Mouse (Mus musculus) brown adipose tissue, adult 24 weeks (tissue): ENCODE measurements around the gene Napepld. TPM values are rescaled to one million over a fixed set of nuclear protein-coding genes. Genes with fewer than 3 reads are reported as not detected.

Experiments
- H3K27ac ChIP-seq: fragments of 200-500 bp; replicated peaks from 2 replicates; pipeline ENCODE4 v1.5.1; 2012; ENCODE audit warnings: low read depth, mild to moderate bottlenecking, low read length
- H3K4me1 ChIP-seq: fragments of 200-500 bp; 2 replicates; pipeline ENCODE4 v1.6.1; 2012; ENCODE audit warnings: low read length, mixed read lengths; ENCODE audit not compliant: control insufficient read depth, insufficient read depth, insufficient read length
- H3K4me3 ChIP-seq: fragments of 200-500 bp; 2 replicates; pipeline ENCODE4 v1.5.1; 2012; ENCODE audit warnings: low read depth, mild to moderate bottlenecking, low read length, moderate library complexity; ENCODE audit not compliant: insufficient read depth
- polyA plus RNA-seq: library from polyadenylated mRNA; stranded (reverse); fragments of >200 nt; gene quantifications from 2 replicates; pipeline ENCODE4 v1.2.4, GENCODE M21; 2012; ENCODE audit not compliant: missing spikeins, insufficient read depth, insufficient read length

The Napepld gene
- polyA plus RNA-seq, 1 experiment: 12.9 TPM

DNA sequence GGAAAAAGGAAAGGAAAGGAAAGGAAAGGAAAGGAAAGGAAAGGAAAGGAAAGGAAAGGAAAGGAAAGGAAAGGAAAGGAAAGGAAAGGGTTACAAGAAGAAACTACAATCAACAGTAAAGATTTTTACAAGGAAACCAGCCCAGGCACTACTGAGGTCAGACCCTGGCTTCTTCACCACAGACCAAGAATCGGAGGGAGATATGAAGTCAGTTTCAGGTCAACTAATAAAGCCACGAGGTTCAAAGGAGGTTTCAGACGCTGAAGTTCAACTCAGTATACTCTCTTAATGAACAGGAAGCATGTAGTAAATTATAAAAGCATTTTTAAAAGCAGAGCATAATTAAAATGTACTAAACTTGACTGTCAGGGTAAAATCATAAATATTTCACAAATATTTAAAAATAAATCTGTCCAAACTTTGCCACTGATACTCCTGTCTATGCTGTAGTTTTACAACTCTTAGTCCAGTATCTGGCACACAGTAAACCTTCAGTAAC, 7.8 kb downstream of the Napepld start:
- Histone ChIP-seq H3K4me3 (no peak overlapping the region), H3K27ac (no peak overlapping the region), H3K4me1 (no peaks in the 10 kb centered on the region; the same call in 1 of the 2 replicates)

DNA sequence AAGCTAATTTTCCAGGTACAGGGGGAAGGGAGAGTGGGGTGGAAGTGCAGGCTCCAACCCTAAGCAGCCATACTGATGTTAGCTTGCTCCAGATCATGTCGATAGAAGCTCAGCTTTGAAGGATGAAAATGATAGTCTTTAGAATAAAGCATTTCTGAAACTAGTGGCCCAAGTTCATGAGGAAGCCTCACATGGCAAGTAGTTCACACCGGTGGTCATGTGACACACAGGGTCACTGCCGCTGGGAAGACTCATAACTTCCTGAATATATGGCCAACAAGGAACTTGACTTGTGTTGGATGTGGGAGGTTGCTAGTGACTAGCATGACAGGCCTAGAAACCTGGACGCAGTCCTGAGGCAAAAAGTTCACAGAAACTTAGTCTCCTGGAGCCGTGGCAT, 9.0 kb downstream of the Napepld start:
- no peak overlapping the region for H3K4me3 ChIP-seq
- H3K4me1 ChIP-seq: no peaks in the 10 kb centered on the region; the same call in 1 of the 2 replicates
- peak overlapping the region; percentile 24; the same call in 1 of the 2 replicates for H3K27ac ChIP-seq

DNA sequence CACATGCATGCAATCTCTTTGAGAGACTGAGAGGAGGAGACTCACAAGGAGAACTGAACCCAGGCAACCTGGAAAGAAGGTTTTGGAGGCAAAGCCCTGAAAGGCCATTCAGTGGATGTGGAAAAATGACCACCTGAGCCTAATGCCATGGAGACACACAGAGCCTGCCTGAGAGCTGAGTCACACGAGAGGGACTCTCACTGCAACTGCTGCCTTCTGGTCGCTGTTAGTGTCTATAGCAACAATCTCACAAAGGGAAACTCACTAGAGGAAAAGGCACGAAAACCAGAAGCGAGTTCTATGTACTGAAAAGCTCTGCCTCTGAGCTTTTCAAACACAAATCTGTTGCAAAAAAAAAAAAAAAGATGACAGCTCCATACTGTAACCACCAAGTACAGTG, 14.2 kb downstream of the Napepld start:
- no peak overlapping the region for H3K4me3 ChIP-seq
- 0 out of 2 replicates have a peak overlapping the region, but pooled peaks have one; percentile 11 for H3K27ac ChIP-seq
- peaks cover 3% of the 10 kb centered on the region; the same call in 1 of the 2 replicates for H3K4me1 ChIP-seq

DNA sequence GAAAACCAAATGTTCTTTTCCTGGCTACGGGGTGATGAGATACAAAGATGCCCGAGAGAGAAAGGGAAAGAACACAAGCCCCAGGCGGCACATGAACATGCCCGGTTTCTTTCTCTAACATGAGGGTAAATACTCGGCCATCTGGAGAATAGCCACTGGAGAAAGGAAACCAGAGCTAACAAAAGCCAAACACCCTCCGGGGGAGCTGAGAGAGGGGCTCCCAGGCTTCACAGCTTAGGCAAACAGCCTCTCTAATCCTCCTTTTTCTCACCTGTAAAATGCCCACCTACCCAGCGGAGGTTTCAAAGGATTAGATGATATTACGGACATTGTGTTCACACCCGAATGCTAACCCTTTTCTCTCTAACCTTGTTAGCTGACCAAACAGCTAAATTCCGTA, 16.2 kb downstream of the Napepld start:
- H3K4me1 ChIP-seq: peaks cover 3% of the 10 kb centered on the region; the same call in 1 of the 2 replicates
- H3K4me3 ChIP-seq: no peak overlapping the region
- H3K27ac ChIP-seq: no peak overlapping the region

DNA sequence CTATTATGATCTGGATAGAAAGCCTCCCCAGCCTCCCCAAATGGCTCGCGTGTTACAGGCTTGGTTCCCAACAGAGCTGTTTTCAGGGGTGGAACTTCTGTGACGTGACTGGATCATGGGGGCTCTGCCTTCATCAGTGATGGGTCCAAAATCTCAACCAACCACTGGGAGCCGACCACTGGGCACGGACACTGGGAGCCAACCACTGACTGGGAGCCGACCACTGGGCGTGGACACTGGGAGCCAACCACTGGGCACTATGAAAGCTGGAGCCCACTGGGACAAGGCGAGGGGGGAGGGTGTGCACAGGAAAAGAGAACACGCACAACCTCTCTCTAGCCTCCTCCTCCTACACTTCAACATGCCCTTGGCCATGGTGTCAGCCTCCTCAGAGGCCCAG, 17.4 kb downstream of the Napepld start:
- H3K4me3 ChIP-seq: no peak overlapping the region
- peaks cover 3% of the 10 kb centered on the region; the same call in 1 of the 2 replicates for H3K4me1 ChIP-seq
- no peak overlapping the region for H3K27ac ChIP-seq

DNA sequence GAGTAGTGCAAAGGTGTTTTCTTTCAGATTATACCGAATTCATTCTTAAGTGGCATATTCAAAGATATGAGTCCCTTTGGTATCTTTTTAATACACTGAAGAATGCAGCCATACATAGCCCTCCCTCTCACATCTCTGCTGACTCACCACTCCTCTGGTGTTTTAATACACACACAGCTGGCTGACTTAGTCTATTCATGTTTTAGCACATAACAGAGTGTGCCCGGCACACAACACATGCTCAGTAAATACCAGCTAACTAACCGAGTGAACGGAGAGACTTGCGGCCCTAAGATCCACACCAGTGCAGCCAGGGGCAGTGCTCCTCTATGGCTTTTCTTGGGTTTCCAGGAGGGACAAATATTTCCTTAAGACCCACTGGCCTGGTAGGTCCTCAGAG, 20.3 kb downstream of the Napepld start:
- Histone ChIP-seq H3K27ac (no peak overlapping the region), H3K4me1 (0 out of 2 replicates have a peak, but pooled peaks cover 3% of the 10 kb centered on the region), H3K4me3 (no peak overlapping the region)

DNA sequence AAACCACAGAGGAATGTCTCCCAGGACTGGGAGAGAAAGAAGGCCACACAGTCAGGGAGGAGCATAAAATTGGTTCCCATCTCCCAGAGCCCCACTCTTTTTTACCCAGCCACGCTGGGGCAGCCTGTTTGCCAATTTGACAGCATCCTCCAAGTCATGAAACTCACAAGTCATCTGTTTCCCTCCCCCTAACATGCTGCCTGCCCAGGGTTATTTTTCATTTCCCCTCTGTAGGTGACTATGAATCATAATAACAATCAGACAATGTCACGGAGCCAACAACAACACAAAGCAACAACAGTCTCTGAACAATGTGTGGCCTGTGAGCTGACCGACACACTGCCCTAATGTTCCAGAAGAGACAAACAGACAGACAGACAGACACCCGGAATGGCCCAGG, 21.2 kb downstream of the Napepld start:
- no peak overlapping the region for H3K4me3 ChIP-seq
- no peak overlapping the region for H3K27ac ChIP-seq
- H3K4me1 ChIP-seq: 0 out of 2 replicates have a peak, but pooled peaks cover 3% of the 10 kb centered on the region

DNA sequence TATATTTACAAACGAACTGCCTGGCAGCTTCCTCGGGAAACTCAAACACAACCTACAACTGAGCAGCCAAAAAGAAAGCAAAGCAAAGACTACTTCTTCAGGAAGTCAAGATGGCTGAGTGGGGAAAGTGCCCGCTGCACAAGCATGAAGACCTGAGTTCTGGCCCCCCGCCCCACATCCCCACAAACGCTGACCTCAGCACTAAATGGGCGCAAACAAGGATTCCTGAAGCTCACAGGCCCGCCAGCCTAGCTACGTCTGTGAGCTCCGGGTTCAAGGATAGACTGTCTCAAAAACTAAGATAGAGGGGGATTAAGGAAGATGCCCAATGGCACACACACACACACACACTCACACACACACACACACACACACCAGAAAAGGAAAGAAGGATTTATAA, 22.8 kb downstream of the Napepld start:
- Histone ChIP-seq H3K4me1 (no peaks in the 10 kb centered on the region), H3K4me3 (no peak overlapping the region), H3K27ac (no peak overlapping the region)

DNA sequence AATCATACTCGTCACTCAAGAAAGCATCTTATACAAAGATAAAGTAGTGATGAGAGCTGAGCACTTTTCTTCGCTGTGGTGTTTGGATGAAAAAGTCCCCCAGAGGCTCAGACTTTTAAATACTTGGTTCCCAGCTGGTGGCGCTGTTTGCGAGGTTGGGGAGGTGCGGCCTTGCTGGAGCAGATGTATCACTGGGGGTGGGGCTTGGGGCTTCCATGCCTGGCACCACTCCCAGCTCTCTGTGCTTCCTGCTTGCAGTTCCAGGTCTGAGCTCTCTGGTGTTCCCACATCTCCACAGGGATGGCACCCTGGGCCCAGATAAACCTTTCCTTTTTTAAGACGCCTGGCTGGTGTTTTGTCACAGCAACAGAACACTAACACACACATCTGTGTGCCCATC, 23.3 kb downstream of the Napepld start:
- Histone ChIP-seq H3K4me1 (no peaks in the 10 kb centered on the region), H3K27ac (no peak overlapping the region), H3K4me3 (no peak overlapping the region)

DNA sequence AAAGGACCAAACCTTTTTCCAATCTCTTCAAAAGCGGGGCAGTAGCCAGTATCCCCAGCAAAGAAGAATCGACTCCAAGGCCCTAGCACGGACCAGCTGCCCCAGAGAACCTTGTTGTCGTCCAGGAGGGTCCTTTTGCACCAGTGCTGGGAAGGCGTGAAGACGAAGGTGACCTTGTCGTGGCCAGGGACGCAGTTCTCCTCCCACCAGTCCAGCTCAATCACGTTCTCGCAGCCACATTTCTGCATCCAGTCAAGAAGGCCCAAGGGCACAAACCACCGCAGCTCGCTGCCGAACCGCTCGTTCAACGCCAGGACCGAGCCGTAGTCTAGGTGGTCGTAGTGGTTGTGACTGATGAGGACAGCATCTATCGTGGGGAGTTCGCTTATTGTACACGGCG, 25.7 kb downstream of the Napepld start:
- Histone ChIP-seq H3K4me3 (no peak overlapping the region), H3K27ac (no peak overlapping the region), H3K4me1 (no peaks in the 10 kb centered on the region)

DNA sequence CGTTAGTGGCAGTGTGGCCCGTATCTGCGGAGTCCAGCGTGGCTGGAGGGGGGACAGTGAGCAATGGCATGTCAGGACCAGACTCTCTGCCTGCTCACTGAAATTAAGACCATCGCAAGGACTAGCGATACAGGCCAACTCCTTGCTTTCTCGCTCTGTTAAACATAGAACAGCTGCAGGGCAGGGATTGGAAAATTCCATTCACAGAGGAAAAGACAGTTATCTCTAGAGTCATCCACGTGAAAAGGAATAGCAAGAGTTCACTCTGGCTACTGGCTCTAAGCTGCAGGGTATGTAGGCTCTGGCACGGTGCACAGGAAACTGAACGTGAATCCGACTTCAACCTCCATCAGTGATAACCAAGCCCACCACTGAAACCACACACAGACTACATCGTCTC, 26.2 kb downstream of the Napepld start:
- Histone ChIP-seq H3K4me3 (no peak overlapping the region), H3K4me1 (no peaks in the 10 kb centered on the region), H3K27ac (no peak overlapping the region)

DNA sequence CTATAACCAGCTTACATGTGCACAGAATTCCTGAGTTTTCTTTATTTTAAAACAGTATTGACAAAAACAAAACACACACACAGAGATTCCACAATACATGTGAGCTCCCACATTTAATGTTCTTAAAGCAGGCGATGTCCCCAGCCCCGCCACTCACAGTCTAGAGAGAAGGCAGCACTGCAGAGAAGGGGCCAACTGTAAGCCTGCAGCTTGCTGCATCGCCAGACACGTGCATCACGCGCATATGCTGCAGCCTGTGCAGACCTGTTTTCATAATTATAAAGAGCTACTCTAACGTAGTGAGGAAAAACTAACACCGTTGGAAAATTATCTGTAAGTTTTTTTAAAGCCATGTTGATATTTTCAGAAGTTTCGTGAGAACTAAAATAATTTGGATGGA, 27.5 kb downstream of the Napepld start:
- Histone ChIP-seq H3K4me3 (no peak overlapping the region), H3K27ac (no peak overlapping the region), H3K4me1 (no peaks in the 10 kb centered on the region)

DNA sequence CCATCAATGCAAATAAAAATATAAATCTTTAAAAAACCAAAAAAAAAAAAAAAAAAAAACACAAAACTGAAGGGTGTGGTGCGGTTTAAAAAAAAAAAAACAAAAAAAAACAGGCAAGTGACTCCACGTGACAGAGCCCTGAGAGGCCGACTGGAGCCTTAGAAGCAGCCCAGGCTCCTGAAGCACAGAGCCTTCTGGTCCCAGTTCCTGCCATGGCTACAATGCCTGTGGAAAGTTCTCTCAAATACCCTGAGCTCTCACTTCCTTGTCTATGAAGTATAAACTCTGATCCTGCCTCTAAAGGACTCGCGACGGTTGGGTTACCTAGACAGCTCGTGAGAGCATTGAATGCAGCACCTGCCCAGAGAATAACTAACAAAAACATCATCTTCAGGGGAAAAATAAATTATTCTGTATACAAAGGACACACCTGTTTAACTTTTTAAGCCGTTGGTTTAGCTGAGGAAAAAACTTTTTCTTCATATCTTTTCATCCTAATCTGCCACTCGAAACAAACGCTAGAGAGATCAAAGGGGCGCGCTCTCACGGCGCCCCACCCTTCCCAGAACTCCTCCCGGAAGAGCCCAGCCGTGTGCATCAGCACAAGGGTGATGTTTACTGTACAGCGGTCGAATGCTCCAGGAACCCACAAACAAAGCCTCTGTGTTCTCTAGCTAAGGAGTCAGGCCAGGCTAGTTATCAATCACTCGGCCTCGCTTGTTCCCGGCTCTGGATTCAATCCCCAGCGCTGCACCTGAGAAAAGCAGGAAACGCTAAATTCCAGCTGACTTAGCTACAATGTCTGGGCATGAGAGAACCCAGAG, 28.2 kb downstream of the Napepld start:
- H3K4me3 ChIP-seq: peak overlapping the region; percentile 28; the same call in 1 of the 2 replicates
- no peaks in the 10 kb centered on the region for H3K4me1 ChIP-seq
- no peak overlapping the region for H3K27ac ChIP-seq

DNA sequence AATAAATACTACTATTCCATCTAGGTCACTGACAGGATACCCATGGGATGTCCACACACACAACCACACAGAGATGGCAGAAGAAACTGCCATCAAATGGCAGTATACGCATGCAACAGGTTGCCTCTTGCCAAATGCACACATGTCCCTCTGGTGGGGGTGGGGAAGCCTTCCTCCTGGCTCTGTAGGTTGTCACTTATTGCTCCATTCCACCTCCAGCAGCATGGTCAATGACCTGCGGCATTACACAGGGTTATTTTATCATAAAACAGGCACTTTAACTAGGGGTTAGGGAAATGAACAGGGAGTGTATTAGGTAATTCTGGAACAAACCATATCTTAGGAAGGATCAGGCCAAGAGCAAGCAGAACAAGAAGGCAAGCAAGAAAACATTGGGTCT, 31.9 kb downstream of the Napepld start:
- no peak overlapping the region for H3K4me3 ChIP-seq
- no peak overlapping the region for H3K27ac ChIP-seq

DNA sequence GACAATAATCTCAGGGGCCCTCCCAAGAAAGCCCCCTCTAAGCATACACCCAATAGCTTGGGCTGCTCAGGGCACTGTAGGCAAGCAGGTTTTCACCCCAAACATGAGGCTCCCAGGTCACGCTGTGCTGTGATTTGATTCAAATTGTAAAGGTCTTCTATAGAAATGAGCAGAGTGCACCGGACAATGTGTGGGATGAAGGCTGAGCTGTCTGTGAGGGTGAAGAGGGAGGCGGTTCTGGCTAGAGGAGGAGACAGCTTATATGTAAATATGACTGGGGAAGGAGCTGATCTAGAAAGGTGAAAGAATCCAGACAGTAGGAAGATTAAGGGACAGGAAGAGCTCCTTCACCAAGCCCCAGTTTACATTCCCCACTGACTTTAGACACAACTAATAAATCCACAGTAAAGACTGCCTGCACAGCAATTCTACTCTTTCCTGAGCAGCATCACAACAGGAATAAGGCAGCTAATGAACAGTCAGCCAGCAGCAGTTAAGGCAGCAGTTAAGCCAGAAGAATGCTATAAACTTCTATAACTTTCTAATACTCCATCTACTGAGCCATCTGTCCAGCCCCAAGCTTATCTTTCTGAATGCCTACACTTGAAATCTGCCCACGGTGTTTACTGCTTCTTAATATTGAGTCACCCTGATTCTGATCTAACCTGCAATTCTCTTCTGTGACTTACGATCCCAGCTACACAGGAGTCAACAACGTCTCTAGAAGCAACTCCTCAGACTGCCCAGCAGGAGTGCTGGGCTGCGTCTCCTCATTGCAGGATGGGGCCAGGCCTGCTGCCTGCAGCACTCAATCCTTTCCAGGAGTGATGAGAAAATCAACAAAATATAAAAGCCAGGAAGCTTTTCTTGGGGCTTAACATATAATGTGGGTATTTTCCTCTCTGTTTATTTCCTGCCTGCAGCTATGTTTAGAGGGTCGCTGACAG, 33.7 kb downstream of the Napepld start:
- Histone ChIP-seq H3K4me1 (no peaks in the 10 kb centered on the region), H3K4me3 (no peak overlapping the region), H3K27ac (no peak overlapping the region)

More for the DNA sequence above, 31.9 kb downstream of the Napepld start:
- no peaks in the 10 kb centered on the region for H3K4me1 ChIP-seq
